Mouse (Mus musculus) 3T3-L1 (cell line): Measurements from ENCODE around the gene Gm11444.

Experiments
- DNase-seq: peaks from one replicate; pipeline ENCODE4 v3.0.0-alpha.2; 2015; ENCODE audit warnings: low read depth, low spot score

The Gm11444 gene

GRCm38 (mm10) chr11:85850233-85850632 is at the start of gene Gm11444:
Gene Gm11444, minus strand, starts transcription at chr11:85850333.
- no peak for DNase-seq

- DNase-seq, result no peak
These were observed 46.3 kb upstream of the Gm11444 start for GRCm38 (mm10) chr11:85896335-85896985.

- no peak for DNase-seq
These were observed 44.8 kb upstream of the Gm11444 start for GRCm38 (mm10) chr11:85894731-85895545.

GRCm38 (mm10) chr11:85894136-85894530 is 44.0 kb upstream of the Gm11444 start:
- DNase-seq, result no peak

GRCm38 (mm10) chr11:85893400-85894135 is 43.4 kb upstream of the Gm11444 start:
- DNase-seq, result no peak

GRCm38 (mm10) chr11:85892771-85893170 is 42.6 kb upstream of the Gm11444 start:
- DNase-seq, result no peak

GRCm38 (mm10) chr11:85891692-85892040 is 41.5 kb upstream of the Gm11444 start:
- no peak for DNase-seq

- DNase-seq, result no peak
These were observed 41.0 kb upstream of the Gm11444 start for GRCm38 (mm10) chr11:85891010-85891691.

GRCm38 (mm10) chr11:85890563-85890845 is 40.4 kb upstream of the Gm11444 start:
- DNase-seq, result no peak

GRCm38 (mm10) chr11:85889730-85890562 is 39.8 kb upstream of the Gm11444 start:
- DNase-seq, result no peak

- no peak for DNase-seq
These were observed 39.1 kb upstream of the Gm11444 start for GRCm38 (mm10) chr11:85889056-85889729.

GRCm38 (mm10) chr11:85888451-85888961 is 38.4 kb upstream of the Gm11444 start:
- no peak for DNase-seq

GRCm38 (mm10) chr11:85887801-85888450 is 37.8 kb upstream of the Gm11444 start:
- DNase-seq, result no peak

GRCm38 (mm10) chr11:85887273-85887672 is 37.1 kb upstream of the Gm11444 start:
- DNase-seq, result no peak

- no peak for DNase-seq
These were observed 36.3 kb upstream of the Gm11444 start for GRCm38 (mm10) chr11:85886429-85886785.

- DNase-seq, result no peak
These were observed 35.7 kb upstream of the Gm11444 start, which contains the start of gene Tbx4 for GRCm38 (mm10) chr11:85885665-85886428. Gene Tbx4, plus strand, starts transcription at chr11:85886422.

- DNase-seq, result no peak
These were observed 34.4 kb upstream of the Gm11444 start for GRCm38 (mm10) chr11:85884498-85884897.

- DNase-seq, result no peak
These were observed 26.1 kb upstream of the Gm11444 start for GRCm38 (mm10) chr11:85876059-85876788.
